Mouse (Mus musculus) stomach, postnatal 0 days (tissue): ENCODE measurements at regions not wholly inside any gene's neighbourhood (a gene's known extent, or its start where the extent isn't known, plus 50 kb on each side); places are given as distances from the start of the nearest gene placed in this dataset.

Experiments
- ATAC-seq: fragments of 200-750 bp; cut with Nextera tagmentation; 2 replicates; pipeline ENCODE4 v1.8.0; 2017; ENCODE audit not compliant: low FRiP score, low TSS enrichment
- DNase-seq: peaks from one replicate; pipeline ENCODE4 v3.0.0-alpha.2; 2016; ENCODE audit warnings: low spot score
- H3K27ac ChIP-seq: fragments of 300-500 bp; sonication (generic); replicated peaks from 2 replicates; pipeline ENCODE4 v1.5.1; 2014; ENCODE audit warnings: mild to moderate bottlenecking, control low read depth
- H3K27me3 ChIP-seq: fragments of 300-500 bp; sonication (generic); 2 replicates; pipeline ENCODE4 v1.6.1; 2014; ENCODE audit warnings: low read length; ENCODE audit not compliant: control insufficient read depth, insufficient read depth
- H3K36me3 ChIP-seq: fragments of 300-500 bp; sonication (generic); 2 replicates; pipeline ENCODE4 v1.6.1; 2014; ENCODE audit warnings: low read length, mixed read lengths; ENCODE audit not compliant: control insufficient read depth, insufficient read depth
- H3K4me1 ChIP-seq: fragments of 300-500 bp; sonication (generic); replicated peaks from 2 replicates; pipeline ENCODE4 v1.6.1; 2014; ENCODE audit warnings: antibody characterized with exemption; ENCODE audit not compliant: control insufficient read depth, insufficient read depth
- H3K4me2 ChIP-seq: fragments of 300-500 bp; sonication (generic); replicated peaks from 2 replicates; pipeline ENCODE4 v1.6.1; 2014; ENCODE audit warnings: low read depth, mild to moderate bottlenecking, control low read depth, moderate library complexity
- H3K4me3 ChIP-seq: fragments of 300-500 bp; sonication (generic); 2 replicates; pipeline ENCODE4 v1.5.1; 2014; ENCODE audit warnings: low read depth, low read length, control low read depth
- H3K9ac ChIP-seq: fragments of 300-500 bp; sonication (generic); 2 replicates; pipeline ENCODE4 v1.6.1; 2014; ENCODE audit warnings: mild to moderate bottlenecking, low read length, control low read depth, mixed read lengths
- H3K9me3 ChIP-seq: fragments of 300-500 bp; sonication (generic); 2 replicates; pipeline ENCODE4 v1.6.1; 2016; ENCODE audit warnings: low read length; ENCODE audit not compliant: control insufficient read depth
- CTCF ChIP-seq: IDR thresholded peaks from 2 replicates; pipeline ENCODE4 v1.5.1; 2016; ENCODE audit warnings: antibody characterized with exemption, low read depth, mild to moderate bottlenecking, moderate library complexity
- EP300 ChIP-seq: optimal IDR thresholded peaks from 2 replicates; pipeline ENCODE3; 2016; ENCODE audit warnings: antibody characterized with exemption
- WGBS: fragments of 180-500 bp; shearing (Covaris S2); extraction: QIAGEN DNeasy Blood & Tissue Kit; methylation state at CpG from one replicate; pipeline ENCODE4 v1.1.7; 2014; 5-methylcytosine and 5-hydroxymethylcytosine counted together

DNA sequence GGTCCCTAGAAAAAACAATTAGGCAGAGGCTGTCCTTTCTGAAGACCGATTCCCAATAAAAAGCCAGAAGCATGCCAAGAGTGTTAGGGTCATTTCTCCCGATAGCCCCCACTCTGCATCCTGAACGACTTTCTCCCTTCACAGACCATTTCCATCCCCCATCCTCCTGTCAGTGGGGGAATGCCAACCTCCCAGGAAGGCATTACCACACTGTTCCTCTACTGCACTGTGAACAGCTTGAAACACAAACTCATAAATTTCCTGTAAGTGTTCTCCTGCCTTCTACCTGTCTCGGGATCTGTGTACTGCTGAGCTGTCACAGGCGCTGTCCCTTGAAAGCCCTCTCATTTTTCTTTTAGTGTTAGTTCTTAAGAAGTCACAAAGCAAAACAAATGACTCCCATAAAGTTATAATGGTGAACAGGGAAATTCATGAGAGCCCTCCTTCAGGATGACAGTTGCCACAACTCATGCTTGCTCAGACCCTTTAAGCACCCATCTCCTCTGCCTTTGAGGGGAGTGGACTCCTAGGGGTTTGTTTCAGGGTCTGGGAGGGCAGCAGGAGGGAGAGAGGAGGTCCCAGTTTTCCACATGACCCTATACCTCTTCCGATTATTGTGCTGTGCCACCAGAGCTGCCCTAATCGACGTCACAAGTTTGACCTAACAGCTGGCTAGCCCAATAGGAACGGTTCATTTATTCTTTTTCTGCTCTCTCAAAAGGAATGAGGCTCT lies 139.9 kb downstream of the Rchy1 start:
- WGBS = 46% methylated on average over 9 of the region's 9 CpGs
- Histone ChIP-seq H3K27me3 (no peaks in the 10 kb centered on the region), H3K4me1 (no peaks in the 10 kb centered on the region), H3K36me3 (no peaks in the 10 kb centered on the region), H3K27ac (no peak overlapping the region), H3K4me3 (no peak overlapping the region), H3K9me3 (no peaks in the 10 kb centered on the region), H3K9ac (no peak overlapping the region), H3K4me2 (no peak overlapping the region)
- DNase-seq (no peak), ATAC-seq (no peak)
- no peak for TF ChIP-seq CTCF
- no peak for TF ChIP-seq EP300

- Histone ChIP-seq H3K9ac (no peak overlapping the region), H3K27me3 (no peaks in the 10 kb centered on the region), H3K4me2 (no peak overlapping the region), H3K36me3 (no peaks in the 10 kb centered on the region), H3K4me3 (no peak overlapping the region), H3K4me1 (no peaks in the 10 kb centered on the region), H3K9me3 (no peaks in the 10 kb centered on the region), H3K27ac (no peak overlapping the region)
- DNase-seq (no peak), ATAC-seq (no peak)
- 76% methylated on average over 12 of the region's 12 CpGs for WGBS
- TF ChIP-seq CTCF (no peak), EP300 (no peak)
Measured at GRCm38 (mm10) chr5:91818800-91819199, 144.1 kb downstream of the Rchy1 start.

- Histone ChIP-seq H3K4me3 (no peak overlapping the region), H3K9me3 (no peaks in the 10 kb centered on the region), H3K4me1 (no peaks in the 10 kb centered on the region), H3K27ac (no peak overlapping the region), H3K4me2 (no peak overlapping the region), H3K36me3 (no peaks in the 10 kb centered on the region), H3K9ac (no peak overlapping the region), H3K27me3 (no peaks in the 10 kb centered on the region)
- no peak for DNase-seq
- TF ChIP-seq EP300 = no peak
- TF ChIP-seq CTCF = no peak
- 71% methylated on average over 11 of the region's 11 CpGs for WGBS
- ATAC-seq = no peak
Measured at GRCm38 (mm10) chr5:91818195-91818594, 144.7 kb downstream of the Rchy1 start.

GRCm38 (mm10) chr5:91816376-91816950 lies 146.4 kb downstream of the Rchy1 start:
- 75% methylated on average over 3 of the region's 3 CpGs for WGBS
- H3K9ac ChIP-seq = no peak overlapping the region
- DNase-seq = no peak

GRCm38 (mm10) chr5:91814956-91815355 lies 147.9 kb downstream of the Rchy1 start:
- Histone ChIP-seq H3K27me3 (no peaks in the 10 kb centered on the region), H3K36me3 (no peaks in the 10 kb centered on the region), H3K27ac (no peak overlapping the region), H3K4me1 (no peaks in the 10 kb centered on the region), H3K4me2 (no peak overlapping the region), H3K9ac (no peak overlapping the region), H3K9me3 (no peaks in the 10 kb centered on the region), H3K4me3 (no peak overlapping the region)
- WGBS = 68% methylated on average over 6 of the region's 6 CpGs
- DNase-seq = no peak
- ATAC-seq = no peak
- no peak for TF ChIP-seq CTCF
- TF ChIP-seq EP300 = no peak

More at GRCm38 (mm10) chr5:91816376-91816950, 146.4 kb downstream of the Rchy1 start:
- no peak overlapping the region for H3K4me2 ChIP-seq
- TF ChIP-seq EP300 (no peak), CTCF (no peak)
- no peaks in the 10 kb centered on the region for H3K36me3 ChIP-seq
- H3K4me3 ChIP-seq = no peak overlapping the region
- H3K9me3 ChIP-seq = no peaks in the 10 kb centered on the region
- no peaks in the 10 kb centered on the region for H3K4me1 ChIP-seq
- no peak for ATAC-seq
- no peaks in the 10 kb centered on the region for H3K27me3 ChIP-seq
- no peak overlapping the region for H3K27ac ChIP-seq

- H3K27me3 ChIP-seq = no peaks in the 10 kb centered on the region
- no peak for TF ChIP-seq CTCF
- no peak for TF ChIP-seq EP300
- no peak overlapping the region for H3K4me3 ChIP-seq
- H3K36me3 ChIP-seq = no peaks in the 10 kb centered on the region
- H3K9ac ChIP-seq = no peak overlapping the region
- H3K4me1 ChIP-seq = no peaks in the 10 kb centered on the region
- DNase-seq (no peak), ATAC-seq (no peak)
- H3K9me3 ChIP-seq = no peaks in the 10 kb centered on the region
- no peak overlapping the region for H3K27ac ChIP-seq
- H3K4me2 ChIP-seq = no peak overlapping the region
- 71% methylated on average over 4 of the region's 4 CpGs for WGBS
Measured at GRCm38 (mm10) chr5:91814417-91814762, 148.5 kb downstream of the Rchy1 start.
